Mouse (Mus musculus) heart, embryonic 13.5 days (tissue): ENCODE data around the gene Cacng3. TPM values are rescaled to one million over a fixed set of nuclear protein-coding genes. Genes with fewer than 3 reads are reported as not detected.
A peak's percentile ranks its signal among the peaks of the same experiment; 100 is the strongest.

Experiments
- ATAC-seq: fragments of 200-750 bp; cut with Nextera tagmentation; 2 replicates; pipeline ENCODE4 v1.8.0; 2017; ENCODE audit warnings: moderate TSS enrichment; ENCODE audit not compliant: insufficient number of reproducible peaks, low FRiP score, low TSS enrichment; ENCODE audit errors: extremely low read depth
- H3K27ac ChIP-seq: fragments of 300-500 bp; sonication (generic); replicated peaks from 2 replicates; pipeline ENCODE4 v1.5.1; 2015; ENCODE audit warnings: moderate library complexity, mild to moderate bottlenecking, inconsistent platforms
- H3K27me3 ChIP-seq: fragments of 300-500 bp; sonication (generic); replicated peaks from 2 replicates; pipeline ENCODE4 v1.6.1; 2015; ENCODE audit warnings: mild to moderate bottlenecking, inconsistent platforms
- H3K36me3 ChIP-seq: fragments of 300-500 bp; sonication (generic); 2 replicates; pipeline ENCODE4 v1.6.1; 2015; ENCODE audit warnings: mild to moderate bottlenecking, inconsistent platforms
- H3K4me1 ChIP-seq: fragments of 300-500 bp; sonication (generic); 2 replicates; pipeline ENCODE4 v1.6.1; 2015; ENCODE audit warnings: inconsistent platforms
- H3K4me2 ChIP-seq: fragments of 300-500 bp; sonication (generic); 2 replicates; pipeline ENCODE4 v1.6.1; 2015; ENCODE audit warnings: inconsistent platforms, mild to moderate bottlenecking, moderate library complexity
- H3K4me3 ChIP-seq: fragments of 300-500 bp; sonication (generic); 2 replicates; pipeline ENCODE4 v1.5.1; 2015; ENCODE audit warnings: moderate library complexity, mild to moderate bottlenecking, inconsistent platforms
- H3K9ac ChIP-seq: fragments of 300-500 bp; sonication (generic); 2 replicates; pipeline ENCODE4 v1.6.1; 2015; ENCODE audit warnings: inconsistent platforms, mild to moderate bottlenecking, moderate library complexity
- H3K9me3 ChIP-seq: fragments of 300-500 bp; sonication (generic); 2 replicates; pipeline ENCODE4 v1.6.1; 2016; ENCODE audit warnings: inconsistent platforms
- WGBS: fragments of 180-500 bp; shearing (Covaris S2); methylation state at CpG from one replicate; pipeline ENCODE4 v1.1.7; 2015; ENCODE audit warnings: mixed read lengths; 5-methylcytosine and 5-hydroxymethylcytosine counted together
- polyA plus RNA-seq: library from polyadenylated mRNA; unstranded; fragments of >200 nt; fragmentation: Nextera tagmentation; extraction: Ambion mirVana; gene quantifications from 2 replicates; pipeline ENCODE4 v1.2.1, GENCODE M21; 2015

The Cacng3 gene
- polyA plus RNA-seq, 1 experiment from 2014 or later: 0.11 TPM

GRCm38 (mm10) chr7:122657423-122658126 lies 12.7 kb upstream of the Cacng3 start:
- Histone ChIP-seq H3K27me3 (no peaks in the 10 kb centered on the region), H3K9ac (no peak overlapping the region), H3K27ac (no peak overlapping the region), H3K9me3 (no peaks in the 10 kb centered on the region), H3K36me3 (no peaks in the 10 kb centered on the region), H3K4me3 (no peak overlapping the region), H3K4me2 (no peak overlapping the region), H3K4me1 (no peaks in the 10 kb centered on the region)
- 83% methylated on average over 5 of the region's 5 CpGs for WGBS
- no peak for ATAC-seq

- H3K4me1 ChIP-seq: peaks cover 2% of the 10 kb centered on the region; the same call in 1 of the 2 replicates
- 62% methylated on average over 7 of the region's 7 CpGs for WGBS
- H3K4me2 ChIP-seq: no peak overlapping the region
- H3K27ac ChIP-seq: no peak overlapping the region
- no peak overlapping the region for H3K9ac ChIP-seq
- H3K36me3 ChIP-seq: no peaks in the 10 kb centered on the region
- ATAC-seq: no peak
- H3K4me3 ChIP-seq: no peak overlapping the region
- H3K9me3 ChIP-seq: no peaks in the 10 kb centered on the region
- H3K27me3 ChIP-seq: peaks cover 13% of the 10 kb centered on the region; the same call in 1 of the 2 replicates
Measured at GRCm38 (mm10) chr7:122665311-122666049, 4.8 kb upstream of the Cacng3 start.

DNA sequence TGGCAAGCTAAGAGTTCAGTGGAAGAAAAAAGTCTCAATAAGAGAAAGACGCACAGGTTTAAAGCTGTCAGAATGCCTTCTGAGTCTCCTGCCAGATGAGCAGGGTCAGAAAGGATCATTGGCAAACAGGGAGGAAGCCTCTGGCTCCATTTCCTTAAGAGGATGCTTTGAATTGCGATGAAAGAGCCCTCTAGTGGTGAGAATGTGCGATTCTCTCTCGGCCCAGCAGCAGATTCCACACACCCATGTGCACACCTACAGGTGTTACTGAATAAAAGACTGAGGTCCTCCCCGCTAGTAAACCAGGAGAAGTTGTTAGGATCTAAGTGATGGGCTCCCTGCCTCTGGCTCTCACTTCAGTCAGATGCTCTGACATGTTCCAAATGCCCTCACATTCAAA lies 2.4 kb upstream of the Cacng3 start:
- ATAC-seq: no peak
- H3K9ac ChIP-seq: no peak overlapping the region
- H3K4me1 ChIP-seq: peaks cover 8% of the 10 kb centered on the region
- H3K4me3 ChIP-seq: no peak overlapping the region
- no peak overlapping the region for H3K27ac ChIP-seq
- 23% methylated on average over 5 of the region's 5 CpGs for WGBS
- H3K4me2 ChIP-seq: no peak overlapping the region
- H3K27me3 ChIP-seq: peaks cover 33% of the 10 kb centered on the region
- no peaks in the 10 kb centered on the region for H3K9me3 ChIP-seq
- no peaks in the 10 kb centered on the region for H3K36me3 ChIP-seq

DNA sequence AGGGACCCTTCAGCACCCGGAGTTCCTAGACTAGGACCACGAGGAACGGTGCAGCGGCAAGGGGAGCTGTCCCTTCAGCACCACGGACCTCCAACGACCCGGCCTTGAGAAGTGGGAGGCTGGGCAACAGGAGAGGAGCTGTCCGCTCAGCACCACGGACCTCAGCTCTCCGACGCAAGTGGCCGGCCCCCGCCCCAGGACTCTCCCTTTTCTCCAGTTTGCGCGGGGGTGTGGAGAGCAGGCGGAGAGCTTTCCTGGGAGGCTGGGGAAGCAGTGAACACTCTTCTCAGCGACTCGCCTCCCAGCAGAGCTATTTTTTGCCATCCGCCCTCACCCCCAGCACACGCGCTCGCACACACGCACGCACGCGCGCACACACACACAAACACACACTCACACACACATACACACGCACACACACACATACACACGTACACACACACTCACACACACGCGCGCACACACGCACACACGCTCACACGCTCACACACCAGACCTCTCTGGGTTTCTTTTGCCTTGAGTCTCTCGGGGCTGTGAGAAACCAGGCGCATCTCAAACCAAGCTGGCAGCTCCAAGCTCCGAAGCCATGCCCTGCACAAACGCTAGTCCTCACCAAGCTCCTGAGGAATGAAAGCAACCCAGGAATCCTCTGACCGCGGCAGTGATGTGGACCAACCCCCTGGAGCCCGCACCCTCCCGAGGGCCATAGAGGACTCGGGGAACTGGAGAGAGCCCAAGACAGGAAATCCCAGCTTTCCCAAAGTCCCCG lies 765 bp downstream of the Cacng3 start:
- H3K36me3 ChIP-seq: no peaks in the 10 kb centered on the region
- peaks cover 8% of the 10 kb centered on the region for H3K4me1 ChIP-seq
- peak overlapping the region; percentile 16; the same call in 1 of the 2 replicates for H3K4me3 ChIP-seq
- peak; percentile 66; the same call in 1 of the 2 replicates for ATAC-seq
- 11% methylated on average over 45 of the region's 45 CpGs for WGBS
- no peak overlapping the region for H3K9ac ChIP-seq
- H3K27ac ChIP-seq: no peak overlapping the region
- no peaks in the 10 kb centered on the region for H3K9me3 ChIP-seq
- H3K27me3 ChIP-seq: peaks cover 38% of the 10 kb centered on the region
- H3K4me2 ChIP-seq: peak overlapping the region; percentile 55

DNA sequence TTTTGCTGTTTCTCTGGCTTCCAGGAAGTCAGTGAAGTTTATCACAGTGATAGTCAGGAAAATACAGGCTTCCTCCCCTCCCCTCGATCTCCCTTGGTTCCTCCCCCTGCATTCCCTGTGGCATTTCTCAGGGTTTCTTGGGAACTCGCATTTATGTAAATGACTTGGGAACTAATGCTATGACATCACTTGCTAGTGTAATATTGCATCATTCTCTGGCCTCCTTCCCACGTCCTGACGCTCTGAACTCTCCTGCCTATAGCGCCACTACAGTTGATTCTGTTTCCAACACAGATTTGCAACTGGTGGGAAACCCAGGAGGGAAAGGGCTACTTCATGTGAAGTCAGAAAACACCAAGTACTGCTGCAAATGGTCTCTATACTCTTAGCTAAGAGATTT lies 2.7 kb downstream of the Cacng3 start:
- Histone ChIP-seq H3K9ac (no peak overlapping the region), H3K27me3 (peaks cover 38% of the 10 kb centered on the region), H3K4me3 (no peak overlapping the region), H3K9me3 (no peaks in the 10 kb centered on the region), H3K36me3 (no peaks in the 10 kb centered on the region), H3K4me2 (no peak overlapping the region), H3K27ac (no peak overlapping the region), H3K4me1 (peaks cover 8% of the 10 kb centered on the region)
- WGBS: 41% methylated on average over 5 of the region's 5 CpGs
- ATAC-seq: no peak

DNA sequence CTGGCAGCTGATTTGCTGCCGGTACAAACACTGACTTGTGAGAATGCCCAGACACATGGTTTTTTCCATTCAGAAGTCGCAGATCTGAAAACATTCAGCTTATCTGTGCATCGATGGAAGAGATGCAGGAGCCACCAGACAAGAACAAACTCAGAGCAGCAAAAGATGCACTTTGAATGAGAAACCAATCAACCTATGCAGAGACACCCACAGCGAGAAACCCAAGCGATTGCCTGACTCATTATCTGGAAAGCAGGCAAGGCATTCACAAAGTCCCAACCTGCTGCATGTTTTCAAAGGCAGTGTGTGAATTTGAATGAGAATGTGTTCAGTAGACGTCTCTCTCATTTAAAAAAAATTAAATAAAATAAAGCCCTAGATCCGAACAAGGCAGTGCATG lies 4.9 kb downstream of the Cacng3 start:
- peaks cover 27% of the 10 kb centered on the region for H3K27me3 ChIP-seq
- no peak overlapping the region for H3K9ac ChIP-seq
- H3K4me1 ChIP-seq: peaks cover 8% of the 10 kb centered on the region
- WGBS: 60% methylated on average over 7 of the region's 7 CpGs
- H3K9me3 ChIP-seq: no peaks in the 10 kb centered on the region
- H3K4me3 ChIP-seq: no peak overlapping the region
- no peak overlapping the region for H3K27ac ChIP-seq
- H3K4me2 ChIP-seq: no peak overlapping the region
- H3K36me3 ChIP-seq: no peaks in the 10 kb centered on the region
- no peak for ATAC-seq

GRCm38 (mm10) chr7:122701751-122702150 lies 31.5 kb downstream of the Cacng3 start:
- Histone ChIP-seq H3K27ac (no peak overlapping the region), H3K4me3 (no peak overlapping the region), H3K27me3 (0 out of 2 replicates have a peak, but pooled peaks cover 4% of the 10 kb centered on the region), H3K4me2 (no peak overlapping the region), H3K9me3 (no peaks in the 10 kb centered on the region), H3K4me1 (no peaks in the 10 kb centered on the region), H3K9ac (no peak overlapping the region), H3K36me3 (no peaks in the 10 kb centered on the region)
- ATAC-seq: no peak
- WGBS: 57% methylated on average over 5 of the region's 5 CpGs

- no peaks in the 10 kb centered on the region for H3K4me1 ChIP-seq
- H3K27me3 ChIP-seq: 0 out of 2 replicates have a peak, but pooled peaks cover 4% of the 10 kb centered on the region
- no peak overlapping the region for H3K27ac ChIP-seq
- 66% methylated on average over 4 of the region's 4 CpGs for WGBS
- H3K4me2 ChIP-seq: no peak overlapping the region
- no peak overlapping the region for H3K4me3 ChIP-seq
- H3K9me3 ChIP-seq: no peaks in the 10 kb centered on the region
- ATAC-seq: no peak
- no peak overlapping the region for H3K9ac ChIP-seq
- H3K36me3 ChIP-seq: no peaks in the 10 kb centered on the region
Measured at GRCm38 (mm10) chr7:122702443-122702842, 32.2 kb downstream of the Cacng3 start.

GRCm38 (mm10) chr7:122706736-122707135 lies 36.4 kb downstream of the Cacng3 start:
- Histone ChIP-seq H3K4me2 (no peak overlapping the region), H3K9ac (no peak overlapping the region), H3K9me3 (no peaks in the 10 kb centered on the region), H3K4me3 (no peak overlapping the region), H3K27ac (no peak overlapping the region), H3K36me3 (no peaks in the 10 kb centered on the region), H3K27me3 (peaks cover 15% of the 10 kb centered on the region; the same call in 1 of the 2 replicates), H3K4me1 (no peaks in the 10 kb centered on the region)
- WGBS: 44% methylated on average over 5 of the region's 5 CpGs
- no peak for ATAC-seq

- H3K27ac ChIP-seq: no peak overlapping the region
- 18% methylated on average over 3 of the region's 3 CpGs for WGBS
- no peak overlapping the region for H3K4me3 ChIP-seq
- H3K36me3 ChIP-seq: no peaks in the 10 kb centered on the region
- no peaks in the 10 kb centered on the region for H3K9me3 ChIP-seq
- H3K27me3 ChIP-seq: peaks cover 5% of the 10 kb centered on the region; the same call in 1 of the 2 replicates
- H3K4me1 ChIP-seq: peaks cover 9% of the 10 kb centered on the region; the same call in 1 of the 2 replicates
- H3K9ac ChIP-seq: no peak overlapping the region
- no peak overlapping the region for H3K4me2 ChIP-seq
- ATAC-seq: no peak; the same call in 1 of the 2 replicates
Measured at GRCm38 (mm10) chr7:122716299-122716698, 46.0 kb downstream of the Cacng3 start.

- Histone ChIP-seq H3K9me3 (no peaks in the 10 kb centered on the region), H3K36me3 (no peaks in the 10 kb centered on the region), H3K9ac (no peak overlapping the region), H3K27me3 (no peaks in the 10 kb centered on the region), H3K4me3 (no peak overlapping the region), H3K27ac (no peak overlapping the region), H3K4me2 (no peak overlapping the region), H3K4me1 (peaks cover 12% of the 10 kb centered on the region; the same call in 1 of the 2 replicates)
- ATAC-seq: no peak
- 90% methylated on average over 4 of the region's 4 CpGs for WGBS
Measured at GRCm38 (mm10) chr7:122718540-122718939, 48.2 kb downstream of the Cacng3 start.
